Mouse (Mus musculus) midbrain, embryonic 10.5 days (tissue): ENCODE results near the gene Brsk1. TPM values are rescaled to one million over a fixed set of nuclear protein-coding genes. Genes with fewer than 3 reads are reported as not detected.

ENCODE experiments used
- DNase-seq: peaks from one replicate; pipeline ENCODE4 v3.0.0-alpha.2; 2017; ENCODE audit warnings: low spot score
- H3K27ac ChIP-seq: fragments of 300-500 bp; sonication (generic); replicated peaks from 2 replicates; pipeline ENCODE4 v1.5.1; 2016; ENCODE audit warnings: mild to moderate bottlenecking
- H3K27me3 ChIP-seq: fragments of 300-500 bp; sonication (generic); 2 replicates; pipeline ENCODE4 v1.6.1; 2016; ENCODE audit warnings: low read depth, mild to moderate bottlenecking; ENCODE audit not compliant: poor library complexity, severe bottlenecking
- H3K36me3 ChIP-seq: fragments of 300-500 bp; sonication (generic); 2 replicates; pipeline ENCODE4 v1.6.1; 2016; ENCODE audit warnings: mild to moderate bottlenecking, moderate library complexity
- H3K4me1 ChIP-seq: fragments of 300-500 bp; sonication (generic); 2 replicates; pipeline ENCODE4 v1.6.1; 2016
- H3K4me3 ChIP-seq: fragments of 300-500 bp; sonication (generic); 2 replicates; pipeline ENCODE4 v1.5.1; 2016; ENCODE audit warnings: mild to moderate bottlenecking, moderate library complexity
- H3K9me3 ChIP-seq: fragments of 300-500 bp; sonication (generic); replicated peaks from 2 replicates; pipeline ENCODE4 v1.6.1; 2016; ENCODE audit warnings: mild to moderate bottlenecking
- WGBS: fragments of 180-500 bp; shearing (Covaris S2); methylation state at CpG from one replicate; pipeline ENCODE4 v1.1.7; 2016; 5-methylcytosine and 5-hydroxymethylcytosine counted together
- polyA plus RNA-seq: library from polyadenylated mRNA; unstranded; fragments of >200 nt; fragmentation: Nextera tagmentation; extraction: Ambion mirVana; gene quantifications from 2 replicates; pipeline ENCODE4 v1.2.1, GENCODE M21; 2016

Gene Brsk1
- polyA plus RNA-seq: 1.7 and 2.3 TPM in 2 replicates

- H3K36me3 ChIP-seq: peaks cover 32% of the 10 kb centered on the region
- peak within 1 kb of the TSS; percentile 100 for H3K27ac ChIP-seq
- DNase-seq: peak; percentile 95
- WGBS: 0% methylated on average over 11 of the region's 18 CpGs
- H3K4me3 ChIP-seq: peak within 1 kb of the TSS; percentile 96
- H3K4me1 ChIP-seq: peaks cover 35% of the 10 kb centered on the region
- no peaks in the 10 kb centered on the region for H3K9me3 ChIP-seq
- H3K27me3 ChIP-seq: no peaks in the 10 kb centered on the region
Measured at GRCm38 (mm10) chr7:4690387-4690786, at the start of gene Brsk1. TSS of gene Brsk1 (plus strand) at chr7:4690604.

GRCm38 (mm10) chr7:4641155-4641554, 49.2 kb upstream of the Brsk1 start:
- no peak overlapping the region for H3K27ac ChIP-seq
- no peak overlapping the region for H3K4me3 ChIP-seq
- H3K9me3 ChIP-seq: no peaks in the 10 kb centered on the region
- H3K4me1 ChIP-seq: no peaks in the 10 kb centered on the region
- peaks cover 99% of the 10 kb centered on the region for H3K36me3 ChIP-seq
- no peaks in the 10 kb centered on the region for H3K27me3 ChIP-seq
- DNase-seq: no peak
- 84% methylated on average over 11 of the region's 11 CpGs for WGBS

GRCm38 (mm10) chr7:4641956-4642355, 48.4 kb upstream of the Brsk1 start:
- WGBS: 91% methylated on average over 7 of the region's 7 CpGs
- no peak for DNase-seq
- peaks cover 100% of the 10 kb centered on the region for H3K36me3 ChIP-seq

GRCm38 (mm10) chr7:4643225-4643624, 47.2 kb upstream of the Brsk1 start:
- WGBS: 92% methylated on average over 6 of the region's 6 CpGs
- H3K4me3 ChIP-seq: no peak overlapping the region
- H3K27me3 ChIP-seq: no peaks in the 10 kb centered on the region
- no peaks in the 10 kb centered on the region for H3K9me3 ChIP-seq
- no peak overlapping the region for H3K27ac ChIP-seq
- no peak for DNase-seq
- peaks cover 91% of the 10 kb centered on the region for H3K36me3 ChIP-seq
- H3K4me1 ChIP-seq: no peaks in the 10 kb centered on the region

More at GRCm38 (mm10) chr7:4641956-4642355, 48.4 kb upstream of the Brsk1 start:
- Histone ChIP-seq H3K27ac (no peak overlapping the region), H3K27me3 (no peaks in the 10 kb centered on the region), H3K4me1 (no peaks in the 10 kb centered on the region), H3K4me3 (no peak overlapping the region), H3K9me3 (no peaks in the 10 kb centered on the region)

- Histone ChIP-seq H3K4me3 (no peak overlapping the region), H3K9me3 (no peaks in the 10 kb centered on the region), H3K27me3 (no peaks in the 10 kb centered on the region), H3K4me1 (no peaks in the 10 kb centered on the region), H3K27ac (no peak overlapping the region), H3K36me3 (peaks cover 63% of the 10 kb centered on the region)
- WGBS: 87% methylated on average over 3 of the region's 3 CpGs
- DNase-seq: no peak
Measured at GRCm38 (mm10) chr7:4646806-4647205, 43.6 kb upstream of the Brsk1 start.

GRCm38 (mm10) chr7:4647291-4647690, 43.1 kb upstream of the Brsk1 start:
- WGBS: 83% methylated on average over 6 of the region's 6 CpGs
- H3K4me3 ChIP-seq: no peak overlapping the region
- no peaks in the 10 kb centered on the region for H3K4me1 ChIP-seq
- H3K27ac ChIP-seq: no peak overlapping the region
- H3K36me3 ChIP-seq: peaks cover 63% of the 10 kb centered on the region
- no peaks in the 10 kb centered on the region for H3K9me3 ChIP-seq
- no peak for DNase-seq
- H3K27me3 ChIP-seq: no peaks in the 10 kb centered on the region

- no peak for DNase-seq
- no peak overlapping the region for H3K4me3 ChIP-seq
- H3K9me3 ChIP-seq: no peaks in the 10 kb centered on the region
- peaks cover 63% of the 10 kb centered on the region for H3K36me3 ChIP-seq
- WGBS: 84% methylated on average over 2 of the region's 2 CpGs
- H3K27ac ChIP-seq: no peak overlapping the region
- H3K27me3 ChIP-seq: no peaks in the 10 kb centered on the region
- no peaks in the 10 kb centered on the region for H3K4me1 ChIP-seq
Measured at GRCm38 (mm10) chr7:4647992-4648391, 42.4 kb upstream of the Brsk1 start.

- peaks cover 7% of the 10 kb centered on the region; the same call in 1 of the 2 replicates for H3K4me1 ChIP-seq
- WGBS: 93% methylated on average over 8 of the region's 8 CpGs
Measured at GRCm38 (mm10) chr7:4651581-4651980, 38.8 kb upstream of the Brsk1 start.

GRCm38 (mm10) chr7:4652726-4653125, 37.7 kb upstream of the Brsk1 start:
- no peak for DNase-seq
- Histone ChIP-seq H3K27me3 (no peaks in the 10 kb centered on the region), H3K4me1 (peaks cover 19% of the 10 kb centered on the region), H3K4me3 (no peak overlapping the region), H3K27ac (no peak overlapping the region), H3K36me3 (peaks cover 29% of the 10 kb centered on the region), H3K9me3 (no peaks in the 10 kb centered on the region)
- 90% methylated on average over 5 of the region's 5 CpGs for WGBS

More at GRCm38 (mm10) chr7:4651581-4651980, 38.8 kb upstream of the Brsk1 start:
- Histone ChIP-seq H3K36me3 (peaks cover 36% of the 10 kb centered on the region), H3K27ac (no peak overlapping the region), H3K27me3 (no peaks in the 10 kb centered on the region), H3K9me3 (no peaks in the 10 kb centered on the region), H3K4me3 (no peak overlapping the region)
- no peak for DNase-seq

GRCm38 (mm10) chr7:4653351-4653750, 37.1 kb upstream of the Brsk1 start:
- no peaks in the 10 kb centered on the region for H3K27me3 ChIP-seq
- DNase-seq: no peak
- H3K27ac ChIP-seq: no peak overlapping the region
- WGBS: 90% methylated on average over 5 of the region's 5 CpGs
- H3K4me1 ChIP-seq: peaks cover 23% of the 10 kb centered on the region
- H3K36me3 ChIP-seq: peaks cover 29% of the 10 kb centered on the region
- no peak overlapping the region for H3K4me3 ChIP-seq
- no peaks in the 10 kb centered on the region for H3K9me3 ChIP-seq

- Histone ChIP-seq H3K36me3 (peaks cover 29% of the 10 kb centered on the region), H3K4me3 (no peak overlapping the region), H3K4me1 (peaks cover 23% of the 10 kb centered on the region), H3K27ac (no peak overlapping the region), H3K27me3 (no peaks in the 10 kb centered on the region), H3K9me3 (no peaks in the 10 kb centered on the region)
- no peak for DNase-seq
- WGBS: 88% methylated on average over 7 of the region's 7 CpGs
Measured at GRCm38 (mm10) chr7:4653780-4654179, 36.6 kb upstream of the Brsk1 start.

GRCm38 (mm10) chr7:4654221-4654620, 36.2 kb upstream of the Brsk1 start:
- Histone ChIP-seq H3K27me3 (no peaks in the 10 kb centered on the region), H3K4me1 (peaks cover 23% of the 10 kb centered on the region), H3K36me3 (peaks cover 29% of the 10 kb centered on the region), H3K27ac (no peak overlapping the region), H3K9me3 (no peaks in the 10 kb centered on the region), H3K4me3 (no peak overlapping the region)
- WGBS: 94% methylated on average over 2 of the region's 2 CpGs
- DNase-seq: no peak

- peaks cover 34% of the 10 kb centered on the region for H3K4me1 ChIP-seq
- H3K36me3 ChIP-seq: peaks cover 29% of the 10 kb centered on the region
- H3K4me3 ChIP-seq: no peak overlapping the region
- no peak for DNase-seq
- no peak overlapping the region for H3K27ac ChIP-seq
- WGBS: 89% methylated on average over 4 of the region's 4 CpGs
- H3K9me3 ChIP-seq: no peaks in the 10 kb centered on the region
- H3K27me3 ChIP-seq: no peaks in the 10 kb centered on the region
Measured at GRCm38 (mm10) chr7:4655393-4655792, 35.0 kb upstream of the Brsk1 start.

- whole genome bisulfite sequencing: 88% methylated on average over 1 of the region's 1 CpGs
- DNase-seq: no peak
Measured at GRCm38 (mm10) chr7:4655916-4656315, 34.5 kb upstream of the Brsk1 start.

More at GRCm38 (mm10) chr7:4655916-4656315, 34.5 kb upstream of the Brsk1 start:
- H3K4me3 ChIP-seq: no peak overlapping the region
- H3K4me1 ChIP-seq: peaks cover 39% of the 10 kb centered on the region
- no peaks in the 10 kb centered on the region for H3K9me3 ChIP-seq
- peaks cover 32% of the 10 kb centered on the region for H3K36me3 ChIP-seq
- H3K27me3 ChIP-seq: no peaks in the 10 kb centered on the region
- H3K27ac ChIP-seq: no peak overlapping the region
